Mouse (Mus musculus): ENCODE results near the gene Taf10.

Gene Taf10

DNA sequence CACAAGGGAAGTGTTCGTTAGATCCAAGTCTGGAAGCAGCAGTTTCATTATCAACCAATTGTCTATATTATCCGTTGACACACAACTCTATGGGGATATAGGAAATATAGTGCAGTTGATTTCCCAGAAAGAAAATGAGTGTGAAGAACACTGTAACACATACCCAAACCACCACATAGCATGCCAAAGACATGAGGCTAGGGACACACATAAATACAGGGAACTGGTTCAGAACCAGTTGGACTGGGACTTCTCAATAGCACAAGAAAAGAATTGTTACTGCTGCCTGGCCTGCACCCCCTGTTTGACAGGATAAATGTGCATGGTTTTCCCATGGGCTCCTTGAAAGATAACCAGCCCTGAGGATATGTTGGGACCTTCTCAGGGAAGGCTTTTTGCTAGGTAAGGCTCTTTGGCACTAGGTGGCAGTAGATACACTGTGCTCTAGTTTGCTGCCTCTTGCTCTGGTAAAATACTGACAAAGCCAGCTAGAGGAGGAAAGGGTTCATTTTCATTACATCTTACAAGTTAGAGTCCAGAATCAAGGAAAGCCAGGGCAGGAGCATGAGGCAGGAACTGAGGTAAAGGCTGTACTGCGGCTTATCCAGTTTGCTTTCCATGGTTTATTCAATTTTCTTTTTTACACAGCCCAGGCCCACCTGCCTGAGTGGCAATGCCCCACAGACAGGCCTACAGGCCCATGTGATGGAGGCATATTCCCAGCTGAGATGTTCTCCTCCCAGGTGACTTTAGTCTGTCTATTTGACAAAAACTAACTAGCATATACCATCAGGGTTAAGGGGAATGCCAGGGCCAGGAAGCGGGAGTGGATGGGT lies 17.8 kb downstream of the Taf10 start:
- DNase-seq (ENCODE audit: low read depth, low spot score): peak; percentile 82

- no peak for DNase-seq (ENCODE audit: low read depth, low spot score)
Measured at GRCm38 (mm10) chr7:105721916-105722315, 22.2 kb downstream of the Taf10 start.

DNA sequence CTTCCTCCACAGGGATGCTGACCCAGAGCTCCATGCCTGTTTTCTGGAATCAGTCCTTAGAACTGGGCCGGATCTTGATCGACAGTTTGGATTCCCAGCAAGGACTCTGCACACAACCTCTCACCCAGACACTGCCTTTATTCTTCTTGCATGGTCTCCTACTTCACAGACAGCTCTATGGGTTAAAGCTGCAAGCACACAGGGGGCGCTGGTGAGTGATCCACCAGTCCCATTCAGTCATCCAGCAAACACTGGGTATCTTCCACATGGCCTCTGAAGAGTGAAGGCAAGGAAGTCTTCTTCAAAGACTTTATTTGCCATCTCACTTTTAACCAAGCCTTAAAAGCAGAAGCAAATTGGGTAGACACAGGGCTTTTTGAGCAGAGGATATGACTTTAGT lies 28.8 kb downstream of the Taf10 start:
- no peak for DNase-seq (ENCODE audit: low read depth, low spot score)

GRCm38 (mm10) chr7:105708733-105709132 lies 35.4 kb downstream of the Taf10 start:
- DNase-seq (ENCODE audit: low read depth, low spot score): no peak

DNA sequence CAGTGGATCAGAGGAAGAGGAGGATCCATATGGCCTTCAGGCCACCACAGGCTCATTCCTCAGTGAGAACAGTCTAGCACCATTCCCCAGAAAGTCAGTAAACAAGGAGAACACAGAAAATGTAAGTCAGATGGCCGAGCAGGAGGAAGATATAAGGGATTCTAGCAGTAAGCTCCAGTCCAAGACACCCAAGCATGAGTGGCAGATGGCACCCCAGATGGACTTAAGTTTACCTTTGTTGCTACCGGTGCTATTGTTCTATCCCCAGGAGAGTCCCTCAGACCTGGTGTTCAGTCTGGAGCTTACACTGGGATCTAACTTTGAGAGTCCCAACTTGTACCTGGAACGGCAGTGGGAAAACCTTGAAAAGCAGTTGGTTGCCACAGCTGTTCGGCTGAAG lies 40.3 kb downstream of the Taf10 start:
- DNase-seq (ENCODE audit: low read depth, low spot score): no peak

GRCm38 (mm10) chr7:105703184-105703583 lies 41.0 kb downstream of the Taf10 start:
- DNase-seq (ENCODE audit: low read depth, low spot score): no peak

GRCm38 (mm10) chr7:105690875-105691274 lies 53.3 kb downstream of the Taf10 start:
- DNase-seq (ENCODE audit: low read depth, low spot score): no peak

Data from 3T3-L1 (cell line).